Mouse (Mus musculus) Muller cell, postnatal 12 days (primary cell): Measurements from ENCODE around the gene Zfp992.
"Not testable (repeated sequence)": the region's sequence is repeated elsewhere in the genome, so short reads cannot be mapped to it uniquely, and the experiment has no call there.

Experiments
- DNase-seq: peaks from one replicate; pipeline ENCODE4 v3.0.0-alpha.2; 2015; ENCODE audit errors: inconsistent ontology term

Gene Zfp992

GRCm38 (mm10) chr4:146517150-146517549, 68.3 kb downstream of the Zfp992 start:
- DNase-seq, result not testable (repeated sequence)
